In genomic region chr17:90129183-90129582, GRCm38 (mm10) we compare ENCODE assay signal across 22 mouse cellular contexts.
DNase-seq lines count a peak whose midpoint lies in the region; ATAC-seq lines count a peak whose summit lies in the region.
"Had no signal": no experiment of that assay in that cellular context is flagged by ENCODE, and none has a peak within 500 bp of the region (broad histone marks: within the 10 kb centered on the region; RNA-seq: fewer than 3 reads in every experiment).

No protein-coding gene starts in this region.

- DNase-seq in frontal cortex, postnatal 14 days (ENCODE audit: low spot score in 2 of 2): no peak
- no peak for DNase-seq in urinary bladder, postnatal 4 days (ENCODE audit: low spot score in 2 of 2)
- no peak for DNase-seq in yolk sac, embryonic 10.5 days (ENCODE audit: low spot score)
- DNase-seq: adrenal gland, adult 2 months; adrenal gland, postnatal 10 days; adrenal gland, postnatal 25 days; B cell, adult 2 months; cerebellum, adult 11 months; cerebellum, adult 18-20 months; cerebellum, adult 8-10 months; cerebellum, adult 9-11 months; cerebellum, postnatal 14 days; cerebellum, postnatal 36 days; forebrain, postnatal 0 days had no signal

- ATAC-seq in frontal cortex, adult (ENCODE audit: low TSS enrichment): peak; percentile 52; the same call in 1 of the 2 replicates
- 0 out of 2 replicates have a peak, but pooled peaks have one; percentile 36 for ATAC-seq in common myeloid progenitor, adult 5-6 weeks (replicated peaks; ENCODE audit: low read depth, poor library complexity, severe bottlenecking)
- peak; percentile 69 for ATAC-seq in megakaryocyte, adult 5-6 weeks (ENCODE audit: poor library complexity, severe bottlenecking)
- ATAC-seq: activated CD4-positive, CD25-positive, alpha-beta regulatory T cell, adult 4 months; CD4-positive, CD25-positive, alpha-beta regulatory T cell, adult 4 months; forebrain, embryonic 13.5 days; forebrain, embryonic 15.5 days; forebrain, postnatal 0 days; Patski had no signal
